Mouse (Mus musculus) hindbrain, embryonic 10.5 days (tissue): ENCODE data around the gene Rnf216. TPM values are rescaled to one million over a fixed set of nuclear protein-coding genes. Genes with fewer than 3 reads are reported as not detected.

ENCODE experiments used
- DNase-seq: peaks from one replicate; pipeline ENCODE4 v3.0.0-alpha.2; 2017; ENCODE audit warnings: low spot score
- H3K27ac ChIP-seq: fragments of 300-500 bp; sonication (generic); 2 replicates; pipeline ENCODE4 v1.5.1; 2016; ENCODE audit warnings: mild to moderate bottlenecking, moderate library complexity
- H3K27me3 ChIP-seq: fragments of 300-500 bp; sonication (generic); 2 replicates; pipeline ENCODE4 v1.6.1; 2016; ENCODE audit warnings: mild to moderate bottlenecking; ENCODE audit not compliant: poor library complexity, insufficient read depth, severe bottlenecking
- H3K36me3 ChIP-seq: fragments of 300-500 bp; sonication (generic); 2 replicates; pipeline ENCODE4 v1.6.1; 2016; ENCODE audit warnings: mild to moderate bottlenecking, moderate library complexity
- H3K4me1 ChIP-seq: fragments of 300-500 bp; sonication (generic); replicated peaks from 2 replicates; pipeline ENCODE4 v1.6.1; 2016; ENCODE audit warnings: mild to moderate bottlenecking
- H3K4me3 ChIP-seq: fragments of 300-500 bp; sonication (generic); 2 replicates; pipeline ENCODE4 v1.5.1; 2016; ENCODE audit warnings: mild to moderate bottlenecking, moderate library complexity
- H3K9me3 ChIP-seq: fragments of 300-500 bp; sonication (generic); 2 replicates; pipeline ENCODE4 v1.6.1; 2016; ENCODE audit warnings: mild to moderate bottlenecking, moderate library complexity
- WGBS: fragments of 180-500 bp; shearing (Covaris S2); methylation state at CpG from one replicate; pipeline ENCODE4 v1.1.7; 2016; 5-methylcytosine and 5-hydroxymethylcytosine counted together
- polyA plus RNA-seq: library from polyadenylated mRNA; unstranded; fragments of >200 nt; fragmentation: Nextera tagmentation; extraction: Ambion mirVana; gene quantifications from 2 replicates; pipeline ENCODE4 v1.2.1, GENCODE M21; 2016

The Rnf216 gene
- polyA plus RNA-seq, 1 experiment from 2014 or later = 44.3 TPM

DNA sequence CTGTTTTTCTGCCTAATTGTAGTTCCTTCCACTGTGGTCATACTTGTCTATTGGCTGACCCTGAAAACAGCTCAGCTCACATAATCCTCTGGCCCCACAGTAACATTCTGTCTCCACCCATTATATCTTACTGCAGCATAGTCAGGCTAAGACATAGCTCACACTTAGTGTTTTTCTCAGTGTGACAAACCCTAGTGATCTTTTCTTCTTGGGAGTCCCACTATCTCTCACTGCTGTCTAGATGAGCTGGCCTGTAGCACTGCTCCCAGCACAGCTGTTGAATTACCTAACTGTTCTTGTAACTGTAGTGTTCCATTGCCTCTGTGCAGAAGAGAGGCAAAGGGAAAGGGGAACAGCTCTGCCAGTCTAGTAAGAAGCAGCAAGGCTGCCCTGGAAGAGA is 53.6 kb downstream of the Rnf216 start:
- Histone ChIP-seq H3K9me3 (no peaks in the 10 kb centered on the region), H3K27me3 (no peaks in the 10 kb centered on the region), H3K36me3 (peaks cover 53% of the 10 kb centered on the region), H3K4me3 (no peak overlapping the region), H3K4me1 (peaks cover 28% of the 10 kb centered on the region), H3K27ac (no peak overlapping the region)
- no peak for DNase-seq

DNA sequence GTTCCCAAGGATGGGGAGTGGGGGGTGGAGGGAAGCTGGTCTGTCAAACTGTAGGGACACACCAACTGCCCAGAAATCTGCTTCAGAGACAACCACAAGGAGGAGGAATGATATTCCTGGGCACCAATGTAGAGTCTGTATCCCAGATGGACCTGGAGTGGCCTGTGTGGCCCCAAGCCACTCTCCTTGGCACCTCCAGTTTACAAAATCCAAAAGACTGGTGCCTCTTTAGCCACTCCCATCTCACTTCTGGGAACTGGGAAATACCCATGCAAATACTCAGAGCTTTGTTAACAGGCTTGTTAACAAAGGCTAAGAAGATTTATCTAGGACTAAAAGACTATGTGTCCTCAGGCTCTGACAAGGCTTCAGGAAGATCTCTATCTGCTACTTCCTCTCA is 54.1 kb downstream of the Rnf216 start:
- Histone ChIP-seq H3K36me3 (peaks cover 52% of the 10 kb centered on the region), H3K27ac (peak overlapping the region; percentile 50; the same call in 1 of the 2 replicates), H3K9me3 (no peaks in the 10 kb centered on the region), H3K4me1 (peaks cover 34% of the 10 kb centered on the region), H3K4me3 (no peak overlapping the region), H3K27me3 (no peaks in the 10 kb centered on the region)
- no peak for DNase-seq

DNA sequence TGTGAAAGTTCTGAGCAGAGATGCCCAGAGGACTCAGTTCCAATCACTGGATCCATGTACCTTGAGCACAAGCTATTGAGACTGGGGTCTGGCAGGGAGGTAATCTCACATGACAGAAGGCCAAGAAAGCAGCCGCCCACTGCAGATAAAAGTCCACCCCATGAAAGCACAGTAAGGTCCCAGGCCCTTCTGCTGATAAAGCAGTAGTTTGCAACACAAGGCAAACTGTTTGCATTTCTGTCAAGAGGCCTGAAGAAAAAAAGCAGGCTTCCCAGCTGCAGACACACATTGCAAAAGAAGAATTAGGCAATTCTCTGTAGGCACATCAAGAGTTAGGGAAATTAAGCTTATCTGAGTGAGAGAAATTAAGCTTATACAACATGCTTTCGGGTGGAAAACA is 54.6 kb downstream of the Rnf216 start:
- 62% methylated on average over 2 of the region's 2 CpGs for WGBS
- Histone ChIP-seq H3K27ac (peak overlapping the region; percentile 50; the same call in 1 of the 2 replicates), H3K9me3 (no peaks in the 10 kb centered on the region)

DNA sequence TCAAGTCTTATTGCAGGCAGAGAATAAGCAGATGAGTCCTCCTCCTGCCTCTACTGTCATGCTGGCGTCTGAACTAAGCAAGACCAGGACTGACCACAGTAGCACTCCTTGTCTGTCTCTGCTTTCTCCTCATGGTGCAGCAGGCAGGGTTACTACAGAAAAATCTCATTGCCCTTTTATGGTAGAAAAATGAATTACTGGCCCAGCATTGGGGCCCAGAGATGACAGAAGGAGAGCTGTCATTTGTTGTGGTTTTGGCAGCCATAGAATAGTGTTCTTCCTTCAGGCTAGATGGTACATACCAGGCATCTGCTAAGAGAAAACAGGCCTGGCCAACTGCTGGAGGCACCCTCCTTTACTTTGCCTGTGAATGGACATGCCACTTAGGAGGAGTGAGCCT is 55.0 kb downstream of the Rnf216 start:
- Histone ChIP-seq H3K36me3 (peaks cover 53% of the 10 kb centered on the region), H3K9me3 (no peaks in the 10 kb centered on the region), H3K4me3 (no peak overlapping the region), H3K27ac (no peak overlapping the region; the same call in 1 of the 2 replicates), H3K27me3 (no peaks in the 10 kb centered on the region), H3K4me1 (peaks cover 38% of the 10 kb centered on the region)
- WGBS = 75% methylated on average over 1 of the region's 1 CpGs
- DNase-seq = no peak

More for the DNA sequence above, 54.6 kb downstream of the Rnf216 start:
- no peak for DNase-seq
- Histone ChIP-seq H3K27me3 (no peaks in the 10 kb centered on the region), H3K4me3 (no peak overlapping the region), H3K36me3 (peaks cover 53% of the 10 kb centered on the region), H3K4me1 (peaks cover 36% of the 10 kb centered on the region)

DNA sequence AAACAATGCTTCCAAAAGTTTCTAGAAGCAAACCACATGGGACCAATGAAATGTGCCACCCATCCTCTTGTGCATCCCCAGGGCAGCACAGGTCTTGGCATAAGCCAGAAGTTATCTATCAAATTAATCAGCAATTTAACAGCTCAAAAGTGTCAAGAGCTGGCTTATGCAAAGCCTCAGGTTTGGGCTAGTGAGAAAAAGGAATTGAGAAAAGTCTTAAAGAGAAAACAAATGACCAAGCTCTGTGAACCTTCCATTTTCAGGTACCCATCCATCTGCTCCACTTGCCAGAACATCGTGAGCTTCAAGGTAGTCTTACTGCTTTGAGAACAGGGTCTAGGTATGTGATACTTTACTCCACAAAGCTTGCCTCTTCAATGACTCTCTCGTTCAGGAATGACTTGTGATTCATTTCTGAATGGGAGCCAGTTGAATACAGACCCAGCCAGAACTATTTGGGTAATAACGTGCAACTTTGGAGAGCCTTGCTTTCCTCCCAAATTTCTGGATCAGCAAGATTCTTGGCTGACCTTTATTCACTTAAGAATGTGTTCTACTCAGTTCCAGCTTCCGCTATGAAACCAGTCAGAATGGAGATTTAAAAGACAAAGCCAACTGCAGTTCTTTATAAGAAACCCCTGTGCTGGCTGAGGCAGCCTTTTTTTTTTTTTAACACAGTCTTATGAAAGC is 56.5 kb downstream of the Rnf216 start:
- no peaks in the 10 kb centered on the region for H3K9me3 ChIP-seq
- no peak for DNase-seq
- H3K27me3 ChIP-seq = no peaks in the 10 kb centered on the region

DNA sequence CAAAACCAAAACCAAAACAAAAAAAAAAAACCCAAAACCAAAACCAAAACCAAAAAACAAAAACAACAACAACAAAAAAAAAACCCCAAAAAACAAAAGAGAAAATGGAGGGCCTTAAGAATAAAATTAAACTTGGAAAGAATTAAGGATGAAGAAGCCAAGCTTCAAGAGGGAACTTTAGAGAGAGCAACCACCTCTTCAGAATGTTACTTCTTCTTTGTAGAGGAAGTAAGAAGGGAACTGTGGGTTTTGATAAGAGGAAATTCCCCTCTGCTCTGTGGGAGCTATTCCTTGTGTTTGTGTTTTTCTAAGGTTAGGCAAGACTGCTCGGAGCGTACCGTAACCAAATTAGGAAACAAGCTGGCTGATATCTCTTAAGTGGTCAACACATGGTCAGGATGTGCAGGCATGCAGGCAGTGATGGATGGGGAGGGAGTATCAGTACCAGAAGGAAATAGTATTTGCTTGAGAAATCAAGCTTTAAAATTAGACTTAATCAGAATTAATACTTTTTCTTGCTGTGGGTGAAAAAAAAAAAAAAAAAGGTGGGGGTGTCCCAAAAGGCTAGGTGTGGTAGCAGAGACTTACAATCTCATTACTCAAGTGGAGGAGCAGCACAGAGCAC is 57.2 kb downstream of the Rnf216 start:
- H3K27ac ChIP-seq = no peak overlapping the region
- H3K27me3 ChIP-seq = no peaks in the 10 kb centered on the region
- peaks cover 65% of the 10 kb centered on the region for H3K36me3 ChIP-seq
- H3K9me3 ChIP-seq = no peaks in the 10 kb centered on the region
- H3K4me1 ChIP-seq = peaks cover 25% of the 10 kb centered on the region
- 77% methylated on average over 3 of the region's 3 CpGs for WGBS
- no peak for DNase-seq
- no peak overlapping the region for H3K4me3 ChIP-seq

More for the DNA sequence above, 56.5 kb downstream of the Rnf216 start:
- Histone ChIP-seq H3K4me3 (no peak overlapping the region), H3K27ac (no peak overlapping the region), H3K36me3 (peaks cover 58% of the 10 kb centered on the region), H3K4me1 (peaks cover 32% of the 10 kb centered on the region)
- WGBS = 86% methylated on average over 4 of the region's 4 CpGs

DNA sequence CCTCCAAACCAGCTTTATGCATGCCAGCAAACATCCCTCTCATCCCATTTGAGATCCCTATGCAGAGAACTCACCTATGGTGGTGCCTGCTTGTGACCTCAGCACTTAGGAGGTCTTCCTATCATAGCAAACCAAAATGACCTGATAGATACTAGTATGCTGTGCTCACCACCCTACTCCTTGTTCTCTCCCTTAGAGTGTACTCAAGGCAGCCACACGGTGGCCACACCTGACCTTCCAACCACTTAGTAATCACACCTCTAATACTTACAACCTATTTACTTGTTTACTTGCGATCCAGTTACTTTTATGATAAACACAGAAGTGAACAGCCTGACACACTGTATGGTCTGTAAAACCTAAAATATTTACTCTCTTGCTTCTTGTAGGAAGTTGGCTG is 58.1 kb downstream of the Rnf216 start:
- Histone ChIP-seq H3K4me1 (peaks cover 17% of the 10 kb centered on the region; the same call in 1 of the 2 replicates), H3K4me3 (no peak overlapping the region), H3K27ac (no peak overlapping the region), H3K9me3 (no peaks in the 10 kb centered on the region), H3K27me3 (no peaks in the 10 kb centered on the region), H3K36me3 (peaks cover 64% of the 10 kb centered on the region)
- 74% methylated on average over 2 of the region's 2 CpGs for WGBS
- DNase-seq = no peak

DNA sequence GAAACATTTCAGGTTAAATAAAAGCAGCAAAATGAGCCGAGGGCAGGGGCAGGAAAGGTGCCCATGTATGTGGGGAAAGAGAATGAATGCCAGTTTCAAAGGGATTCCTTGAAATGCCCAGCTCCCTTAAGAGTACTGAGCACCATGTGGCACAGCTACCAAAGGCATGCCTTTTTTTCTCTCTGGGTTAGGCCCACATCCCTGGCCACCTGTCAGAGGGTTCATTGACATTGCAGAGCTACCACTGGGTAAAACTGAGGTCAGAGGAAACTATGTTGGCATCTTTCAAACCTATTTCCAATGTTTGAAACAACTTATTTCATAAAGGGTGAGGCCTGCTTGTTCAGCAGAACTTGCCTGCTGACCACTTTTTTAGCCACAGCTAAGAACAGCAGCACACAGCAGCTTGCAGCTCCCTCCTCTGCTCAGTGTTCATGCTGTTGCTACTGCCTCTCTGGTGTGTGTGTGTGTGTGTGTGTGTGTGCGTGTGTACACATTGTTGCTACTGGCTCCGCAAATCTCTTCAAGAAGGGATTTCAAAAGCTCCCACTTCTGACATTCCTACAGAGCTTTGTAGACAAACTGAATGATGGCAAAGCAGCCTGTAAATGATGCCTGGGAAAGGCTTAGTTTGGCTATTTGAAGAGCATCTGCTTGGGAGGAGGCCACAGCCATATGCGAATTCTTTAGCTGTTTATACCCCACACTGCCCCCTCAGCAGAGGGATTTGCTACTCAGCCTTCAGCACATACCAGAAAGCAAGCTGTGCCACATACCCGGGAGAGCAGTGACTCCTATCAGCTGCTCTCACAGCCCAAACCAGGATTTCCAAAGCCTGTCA is 59.4 kb downstream of the Rnf216 start:
- Histone ChIP-seq H3K27ac (0 out of 2 replicates have a peak overlapping the region, but pooled peaks have one; percentile 9), H3K27me3 (no peaks in the 10 kb centered on the region), H3K4me3 (no peak overlapping the region), H3K9me3 (no peaks in the 10 kb centered on the region), H3K36me3 (peaks cover 60% of the 10 kb centered on the region), H3K4me1 (peaks cover 18% of the 10 kb centered on the region; the same call in 1 of the 2 replicates)
- WGBS = 64% methylated on average over 5 of the region's 5 CpGs
- DNase-seq = no peak

DNA sequence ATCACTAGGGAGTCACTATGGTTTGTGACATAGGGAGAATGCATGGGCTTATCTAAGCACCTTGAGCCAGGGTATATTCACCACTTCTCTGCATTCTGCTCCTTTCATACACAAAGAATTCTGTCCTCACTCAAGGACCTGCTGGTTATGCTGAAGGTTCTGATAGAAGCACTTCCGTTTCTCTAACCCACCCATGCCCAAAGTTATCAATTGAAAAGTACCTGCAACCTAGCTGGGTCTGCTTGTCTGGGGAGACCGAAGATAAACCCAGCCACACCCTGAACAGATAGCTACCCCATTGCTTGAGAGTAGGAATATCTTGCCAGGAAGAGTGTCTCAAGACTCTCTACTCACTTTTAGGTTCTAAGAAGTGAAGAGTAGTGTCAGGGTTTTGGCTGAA is 60.1 kb downstream of the Rnf216 start:
- WGBS = 92% methylated on average over 2 of the region's 2 CpGs
- H3K36me3 ChIP-seq = peaks cover 57% of the 10 kb centered on the region

DNA sequence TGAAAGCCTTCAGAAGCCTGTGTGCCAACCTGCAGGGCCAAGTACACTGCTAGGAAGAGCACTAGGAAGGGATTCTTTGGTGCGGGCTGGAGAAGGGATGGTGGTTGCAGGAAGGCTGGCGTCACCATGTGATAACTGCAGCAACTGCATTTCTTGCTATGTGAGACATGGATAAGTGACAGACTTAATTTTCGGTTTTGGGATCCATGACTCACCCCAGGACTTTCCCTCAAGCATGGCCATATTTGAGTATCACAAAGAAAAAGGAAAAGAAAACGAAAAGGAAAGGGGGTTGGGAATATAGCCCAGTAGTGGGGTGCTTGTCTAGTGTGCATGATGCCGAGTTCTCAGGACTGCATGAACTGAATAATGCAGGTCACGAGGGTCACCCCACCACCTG is 60.9 kb downstream of the Rnf216 start:
- Histone ChIP-seq H3K27me3 (no peaks in the 10 kb centered on the region), H3K36me3 (peaks cover 57% of the 10 kb centered on the region), H3K4me1 (peaks cover 25% of the 10 kb centered on the region; the same call in 1 of the 2 replicates), H3K9me3 (no peaks in the 10 kb centered on the region), H3K27ac (no peak overlapping the region), H3K4me3 (no peak overlapping the region)
- WGBS = 86% methylated on average over 6 of the region's 6 CpGs
- no peak for DNase-seq

More for the DNA sequence above, 60.1 kb downstream of the Rnf216 start:
- Histone ChIP-seq H3K27ac (0 out of 2 replicates have a peak overlapping the region, but pooled peaks have one; percentile 45), H3K4me3 (no peak overlapping the region), H3K9me3 (no peaks in the 10 kb centered on the region), H3K27me3 (no peaks in the 10 kb centered on the region), H3K4me1 (peaks cover 24% of the 10 kb centered on the region; the same call in 1 of the 2 replicates)
- no peak for DNase-seq

DNA sequence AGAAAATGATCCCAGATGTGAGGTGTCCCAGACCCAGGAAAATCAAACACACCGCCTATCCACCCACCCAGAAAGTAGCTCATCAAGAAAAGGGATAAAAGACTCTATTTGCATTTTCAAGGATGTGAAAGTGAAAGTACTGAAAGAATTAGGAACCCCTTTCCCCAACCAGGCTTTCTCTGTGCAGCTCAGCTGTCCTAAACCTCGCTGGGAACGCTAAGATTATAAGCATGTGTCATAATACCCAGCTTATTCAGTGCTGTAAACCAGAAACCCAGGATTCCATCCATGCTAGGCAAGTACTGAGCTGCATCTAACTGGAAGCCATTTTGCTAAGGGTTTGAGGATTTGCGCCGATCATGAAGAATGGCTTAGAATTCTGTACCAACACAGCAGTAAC is 62.5 kb downstream of the Rnf216 start:
- H3K4me1 ChIP-seq = peaks cover 25% of the 10 kb centered on the region; the same call in 1 of the 2 replicates
- H3K9me3 ChIP-seq = no peaks in the 10 kb centered on the region
- no peak for DNase-seq
- H3K4me3 ChIP-seq = no peak overlapping the region
- H3K27me3 ChIP-seq = no peaks in the 10 kb centered on the region
- H3K27ac ChIP-seq = no peak overlapping the region
- peaks cover 54% of the 10 kb centered on the region for H3K36me3 ChIP-seq
- WGBS = 77% methylated on average over 5 of the region's 5 CpGs

DNA sequence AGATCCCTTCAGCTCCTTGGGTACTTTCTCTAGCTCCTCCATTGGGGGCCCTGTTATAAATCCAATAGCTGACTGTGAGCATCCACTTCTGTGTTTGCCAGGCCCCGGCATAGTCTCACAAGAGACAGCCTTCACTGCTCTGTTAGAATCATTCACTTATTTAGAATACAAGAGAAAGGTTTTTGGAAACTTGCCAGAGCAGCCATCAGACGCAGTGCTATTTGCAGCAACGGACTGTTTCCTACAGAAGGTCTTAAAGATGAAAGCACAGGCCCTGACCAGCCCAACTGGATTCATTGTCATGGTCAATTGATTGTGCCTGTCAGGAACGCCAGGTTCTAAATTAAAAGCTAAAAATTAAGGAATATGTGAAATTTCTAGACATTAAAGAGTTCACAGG is 63.0 kb downstream of the Rnf216 start:
- no peak overlapping the region for H3K4me3 ChIP-seq
- no peak overlapping the region for H3K27ac ChIP-seq
- no peaks in the 10 kb centered on the region for H3K27me3 ChIP-seq
- H3K4me1 ChIP-seq = peaks cover 25% of the 10 kb centered on the region; the same call in 1 of the 2 replicates
- H3K36me3 ChIP-seq = peaks cover 59% of the 10 kb centered on the region
- DNase-seq = no peak
- H3K9me3 ChIP-seq = no peaks in the 10 kb centered on the region
- WGBS = 85% methylated on average over 4 of the region's 4 CpGs

DNA sequence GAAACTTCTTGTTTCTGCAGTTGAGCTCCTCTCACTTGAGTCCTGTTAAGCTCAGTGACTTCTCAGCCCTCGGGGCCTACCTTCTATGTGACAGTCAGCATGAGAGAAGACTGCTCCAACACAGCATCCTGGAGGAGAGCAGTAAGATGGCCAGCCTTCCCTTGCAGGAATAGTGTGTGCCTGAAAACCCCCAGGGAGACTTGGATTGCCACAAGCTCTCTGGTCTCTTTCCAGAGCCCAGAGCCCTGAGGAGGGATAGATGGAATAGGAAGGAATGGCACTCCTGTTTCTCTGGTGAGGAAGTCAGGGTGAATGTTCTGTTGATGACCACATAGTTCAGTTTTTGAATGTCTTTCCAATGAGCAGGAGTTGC is 63.8 kb downstream of the Rnf216 start:
- no peak overlapping the region for H3K27ac ChIP-seq
- H3K9me3 ChIP-seq = no peaks in the 10 kb centered on the region
- H3K36me3 ChIP-seq = peaks cover 65% of the 10 kb centered on the region
- no peaks in the 10 kb centered on the region for H3K27me3 ChIP-seq
- WGBS = 84% methylated on average over 1 of the region's 1 CpGs
- DNase-seq = no peak
- H3K4me1 ChIP-seq = peaks cover 23% of the 10 kb centered on the region; the same call in 1 of the 2 replicates
- no peak overlapping the region for H3K4me3 ChIP-seq
